Mouse (Mus musculus) forebrain, embryonic 15.5 days (tissue): ENCODE measurements around the gene Pdilt. TPM values are rescaled to one million over a fixed set of nuclear protein-coding genes. Genes with fewer than 3 reads are reported as not detected.

Experiments used
- ATAC-seq: fragments of 200-750 bp; cut with Nextera tagmentation; replicated peaks from 2 replicates; pipeline ENCODE4 v1.8.0; 2017; ENCODE audit warnings: mild to moderate bottlenecking, moderate TSS enrichment, moderate library complexity
- H3K27ac ChIP-seq: fragments of 300-500 bp; sonication (generic); replicated peaks from 2 replicates; pipeline ENCODE4 v1.5.1; 2015; ENCODE audit warnings: mild to moderate bottlenecking, inconsistent platforms
- H3K27me3 ChIP-seq: fragments of 300-500 bp; sonication (generic); 2 replicates; pipeline ENCODE4 v1.6.1; 2015; ENCODE audit warnings: inconsistent platforms
- H3K36me3 ChIP-seq: fragments of 300-500 bp; sonication (generic); 2 replicates; pipeline ENCODE4 v1.6.1; 2015; ENCODE audit warnings: mild to moderate bottlenecking, inconsistent platforms
- H3K4me1 ChIP-seq: fragments of 300-500 bp; sonication (generic); 2 replicates; pipeline ENCODE4 v1.6.1; 2015; ENCODE audit warnings: inconsistent platforms
- H3K4me2 ChIP-seq: fragments of 300-500 bp; sonication (generic); replicated peaks from 2 replicates; pipeline ENCODE4 v1.6.1; 2015; ENCODE audit warnings: mild to moderate bottlenecking, inconsistent platforms
- H3K4me3 ChIP-seq: fragments of 300-500 bp; sonication (generic); 2 replicates; pipeline ENCODE4 v1.5.1; 2015; ENCODE audit warnings: mild to moderate bottlenecking, inconsistent platforms
- H3K9ac ChIP-seq: fragments of 300-500 bp; sonication (generic); replicated peaks from 2 replicates; pipeline ENCODE4 v1.6.1; 2015; ENCODE audit warnings: mild to moderate bottlenecking, inconsistent platforms
- H3K9me3 ChIP-seq: fragments of 300-500 bp; sonication (generic); 2 replicates; pipeline ENCODE4 v1.6.1; 2016; ENCODE audit warnings: inconsistent platforms
- WGBS: fragments of 180-500 bp; shearing (Covaris S2); methylation state at CpG from one replicate; pipeline ENCODE4 v1.1.7; 2015; ENCODE audit warnings: mixed read lengths; 5-methylcytosine and 5-hydroxymethylcytosine counted together
- polyA plus RNA-seq: library from polyadenylated mRNA; unstranded; fragments of >200 nt; fragmentation: Nextera tagmentation; extraction: Ambion mirVana; gene quantifications from 2 replicates; pipeline ENCODE4 v1.2.1, GENCODE M21; 2015

Pdilt gene
- polyA plus RNA-seq, 1 experiment from 2014 or later: not detected

DNA sequence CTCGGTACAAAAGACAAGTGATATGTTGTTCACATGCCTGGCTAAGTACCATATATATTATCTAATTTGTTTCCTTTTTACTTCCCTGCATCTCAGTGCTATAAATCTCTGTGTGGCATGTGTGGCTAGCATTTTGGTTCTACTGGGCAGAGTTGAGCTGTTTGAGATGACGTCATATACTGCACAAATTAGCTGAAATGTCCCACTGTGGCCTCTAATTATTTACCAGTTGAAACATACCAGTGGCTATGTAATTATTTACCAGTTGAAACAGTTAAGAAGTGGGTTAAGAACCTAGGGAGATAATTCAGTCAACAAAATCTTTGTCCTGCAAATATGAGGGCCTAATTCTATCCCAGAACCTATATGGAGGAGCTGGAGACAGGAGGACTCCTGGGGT lies 4.3 kb upstream of the Pdilt start:
- WGBS: 46% methylated on average over 2 of the region's 2 CpGs
- Histone ChIP-seq H3K4me1 (peaks cover 12% of the 10 kb centered on the region; the same call in 1 of the 2 replicates), H3K4me2 (no peak overlapping the region), H3K27ac (no peak overlapping the region), H3K9me3 (no peaks in the 10 kb centered on the region), H3K27me3 (no peaks in the 10 kb centered on the region), H3K4me3 (no peak overlapping the region), H3K9ac (no peak overlapping the region), H3K36me3 (no peaks in the 10 kb centered on the region)
- no peak for ATAC-seq

GRCm38 (mm10) chr7:119527135-119527534 lies 3.8 kb upstream of the Pdilt start:
- ATAC-seq: no peak
- H3K27ac ChIP-seq: no peak overlapping the region
- H3K9me3 ChIP-seq: no peaks in the 10 kb centered on the region
- H3K27me3 ChIP-seq: no peaks in the 10 kb centered on the region
- H3K4me2 ChIP-seq: no peak overlapping the region
- peaks cover 12% of the 10 kb centered on the region; the same call in 1 of the 2 replicates for H3K4me1 ChIP-seq
- H3K9ac ChIP-seq: no peak overlapping the region
- H3K4me3 ChIP-seq: no peak overlapping the region
- 90% methylated on average over 1 of the region's 1 CpGs for WGBS
- no peaks in the 10 kb centered on the region for H3K36me3 ChIP-seq

- H3K36me3 ChIP-seq: no peaks in the 10 kb centered on the region
- H3K4me3 ChIP-seq: no peak overlapping the region
- no peak for ATAC-seq
- H3K4me1 ChIP-seq: peaks cover 12% of the 10 kb centered on the region; the same call in 1 of the 2 replicates
- no peak overlapping the region for H3K27ac ChIP-seq
- H3K9me3 ChIP-seq: no peaks in the 10 kb centered on the region
- no peak overlapping the region for H3K9ac ChIP-seq
- H3K4me2 ChIP-seq: no peak overlapping the region
- H3K27me3 ChIP-seq: no peaks in the 10 kb centered on the region
- WGBS: 13% methylated on average over 13 of the region's 13 CpGs
Measured at GRCm38 (mm10) chr7:119526486-119526885, 3.2 kb upstream of the Pdilt start.

DNA sequence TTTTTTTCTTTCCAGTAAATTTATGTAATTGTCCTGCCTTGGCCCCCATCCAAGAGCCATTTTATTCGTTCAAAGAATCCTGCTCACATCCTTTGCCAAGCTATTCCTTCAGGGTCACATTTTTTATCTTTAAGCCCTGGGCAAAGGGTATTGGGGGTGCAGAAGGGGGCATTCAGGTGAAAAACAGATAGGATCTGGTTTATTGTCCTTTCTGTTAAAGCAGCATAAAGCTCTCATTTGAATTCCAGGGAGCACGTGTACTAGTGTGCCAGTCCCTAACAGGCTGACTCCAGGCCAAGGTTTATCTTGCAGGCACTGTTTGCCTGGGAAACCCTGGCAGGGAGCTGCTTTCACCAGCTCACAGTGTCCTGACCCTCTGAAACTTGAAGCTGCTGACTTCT lies 2.6 kb upstream of the Pdilt start:
- Histone ChIP-seq H3K4me1 (peaks cover 12% of the 10 kb centered on the region; the same call in 1 of the 2 replicates), H3K9me3 (no peaks in the 10 kb centered on the region), H3K27ac (no peak overlapping the region), H3K4me3 (no peak overlapping the region), H3K9ac (no peak overlapping the region), H3K4me2 (no peak overlapping the region), H3K27me3 (no peaks in the 10 kb centered on the region), H3K36me3 (no peaks in the 10 kb centered on the region)
- peak; percentile 63; the same call in 1 of the 2 replicates for ATAC-seq
- WGBS: 5% methylated on average over 2 of the region's 2 CpGs

DNA sequence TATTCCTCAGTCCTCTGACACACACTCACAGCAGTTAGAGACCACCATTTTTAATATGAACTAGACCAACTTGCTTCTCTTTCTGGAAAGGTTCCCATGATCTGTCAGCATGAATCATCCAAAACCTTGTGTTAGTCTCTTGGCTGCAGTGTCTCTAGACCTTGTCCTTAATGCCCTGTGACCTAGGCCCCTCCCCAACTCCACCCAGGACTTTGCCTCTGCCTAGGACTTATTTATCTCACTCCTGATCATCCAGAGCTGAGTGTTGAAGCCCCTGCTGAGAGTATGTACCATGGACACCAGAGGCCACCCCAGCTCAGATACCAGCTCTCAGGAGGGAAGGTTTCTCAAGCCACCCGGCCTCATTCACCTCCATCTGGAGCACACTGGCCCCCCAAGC lies 904 bp downstream of the Pdilt start:
- no peaks in the 10 kb centered on the region for H3K9me3 ChIP-seq
- no peak overlapping the region for H3K4me2 ChIP-seq
- no peak for ATAC-seq
- no peak overlapping the region for H3K9ac ChIP-seq
- WGBS: 75% methylated on average over 1 of the region's 1 CpGs
- no peaks in the 10 kb centered on the region for H3K36me3 ChIP-seq
- no peaks in the 10 kb centered on the region for H3K27me3 ChIP-seq
- no peak overlapping the region for H3K4me3 ChIP-seq
- no peak overlapping the region for H3K27ac ChIP-seq
- peaks cover 12% of the 10 kb centered on the region; the same call in 1 of the 2 replicates for H3K4me1 ChIP-seq

- Histone ChIP-seq H3K4me1 (peaks cover 12% of the 10 kb centered on the region; the same call in 1 of the 2 replicates), H3K4me3 (no peak overlapping the region), H3K27ac (no peak overlapping the region), H3K36me3 (no peaks in the 10 kb centered on the region), H3K9me3 (no peaks in the 10 kb centered on the region), H3K27me3 (no peaks in the 10 kb centered on the region), H3K4me2 (no peak overlapping the region), H3K9ac (no peak overlapping the region)
- WGBS: 82% methylated on average over 3 of the region's 3 CpGs
- ATAC-seq: no peak
Measured at GRCm38 (mm10) chr7:119521816-119522215, 1.5 kb downstream of the Pdilt start.

DNA sequence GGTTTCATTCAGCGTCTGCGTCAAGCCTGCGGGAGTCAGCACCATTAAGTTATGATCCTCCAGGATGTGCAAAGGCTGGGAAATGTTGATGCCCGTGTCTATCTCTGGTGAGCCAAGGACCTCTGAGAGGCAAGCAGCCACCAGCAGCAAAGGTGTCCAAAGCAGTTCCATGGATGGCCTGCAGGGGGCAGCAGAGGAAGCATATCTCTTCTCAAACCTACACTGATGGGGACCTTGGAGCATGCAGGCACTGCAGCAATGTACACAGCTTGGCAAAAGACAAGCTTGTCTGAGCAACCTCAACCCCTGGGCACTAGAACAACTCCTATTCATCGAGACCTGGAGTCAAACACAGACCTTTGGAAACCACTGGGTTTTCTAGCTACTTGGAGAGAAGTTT lies 3.6 kb downstream of the Pdilt start:
- Histone ChIP-seq H3K9ac (no peak overlapping the region), H3K4me3 (no peak overlapping the region), H3K27ac (no peak overlapping the region), H3K36me3 (no peaks in the 10 kb centered on the region), H3K27me3 (no peaks in the 10 kb centered on the region), H3K9me3 (no peaks in the 10 kb centered on the region), H3K4me2 (no peak overlapping the region), H3K4me1 (no peaks in the 10 kb centered on the region)
- 52% methylated on average over 5 of the region's 5 CpGs for WGBS
- ATAC-seq: no peak

DNA sequence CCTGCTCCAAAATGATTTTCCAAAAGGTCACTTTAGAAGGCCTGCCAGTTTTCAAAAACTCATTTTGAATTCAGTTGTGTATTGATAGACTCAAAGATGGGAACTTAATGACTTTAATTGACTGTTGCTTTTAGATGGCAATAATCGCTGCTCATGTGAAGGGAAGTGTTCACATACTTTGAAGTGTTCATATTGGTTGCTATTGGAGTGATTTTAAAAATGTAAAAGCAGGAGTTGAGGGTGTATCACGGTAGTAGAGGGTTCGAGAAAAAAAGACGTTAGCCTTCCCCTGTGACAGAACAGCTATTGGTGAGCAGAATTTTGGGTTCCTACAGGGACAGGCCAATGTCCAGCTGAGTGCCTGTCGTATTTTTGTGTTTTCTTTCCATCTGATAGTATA lies 4.1 kb downstream of the Pdilt start, which contains the start of gene Acsm5:
Acsm5 (plus strand) TSS at position 301 of the 400 bp plus-strand sequence.
- no peaks in the 10 kb centered on the region for H3K4me1 ChIP-seq
- no peaks in the 10 kb centered on the region for H3K9me3 ChIP-seq
- no peaks in the 10 kb centered on the region for H3K27me3 ChIP-seq
- 76% methylated on average over 5 of the region's 5 CpGs for WGBS
- no peak within 1 kb of the TSS for H3K9ac ChIP-seq
- H3K4me3 ChIP-seq: no peak within 1 kb of the TSS
- no peaks in the 10 kb centered on the region for H3K36me3 ChIP-seq
- H3K27ac ChIP-seq: no peak within 1 kb of the TSS
- no peak for ATAC-seq
- H3K4me2 ChIP-seq: no peak within 1 kb of the TSS

- 81% methylated on average over 7 of the region's 7 CpGs for WGBS
- no peak overlapping the region for H3K27ac ChIP-seq
- H3K36me3 ChIP-seq: no peaks in the 10 kb centered on the region
Measured at GRCm38 (mm10) chr7:119516272-119516558, 7.1 kb downstream of the Pdilt start.

GRCm38 (mm10) chr7:119515492-119516271 lies 7.6 kb downstream of the Pdilt start:
- Histone ChIP-seq H3K4me3 (no peak overlapping the region), H3K27me3 (no peaks in the 10 kb centered on the region), H3K36me3 (no peaks in the 10 kb centered on the region), H3K4me2 (no peak overlapping the region), H3K9ac (no peak overlapping the region), H3K27ac (no peak overlapping the region), H3K4me1 (no peaks in the 10 kb centered on the region), H3K9me3 (no peaks in the 10 kb centered on the region)
- 73% methylated on average over 10 of the region's 10 CpGs for WGBS
- ATAC-seq: peak; percentile 55; the same call in 1 of the 2 replicates

More at GRCm38 (mm10) chr7:119516272-119516558, 7.1 kb downstream of the Pdilt start:
- H3K9me3 ChIP-seq: no peaks in the 10 kb centered on the region
- H3K4me1 ChIP-seq: no peaks in the 10 kb centered on the region
- no peaks in the 10 kb centered on the region for H3K27me3 ChIP-seq
- H3K4me3 ChIP-seq: no peak overlapping the region
- H3K4me2 ChIP-seq: no peak overlapping the region
- no peak overlapping the region for H3K9ac ChIP-seq
- no peak for ATAC-seq

GRCm38 (mm10) chr7:119513056-119513455 lies 10.2 kb downstream of the Pdilt start:
- Histone ChIP-seq H3K27me3 (no peaks in the 10 kb centered on the region), H3K4me2 (no peak overlapping the region), H3K36me3 (no peaks in the 10 kb centered on the region), H3K9me3 (no peaks in the 10 kb centered on the region), H3K4me3 (no peak overlapping the region), H3K27ac (no peak overlapping the region), H3K4me1 (no peaks in the 10 kb centered on the region), H3K9ac (no peak overlapping the region)
- WGBS: 23% methylated on average over 7 of the region's 7 CpGs
- 0 out of 2 replicates have a peak, but pooled peaks have one; percentile 48 for ATAC-seq

GRCm38 (mm10) chr7:119511143-119511542 lies 12.1 kb downstream of the Pdilt start:
- Histone ChIP-seq H3K4me2 (no peak overlapping the region), H3K9me3 (no peaks in the 10 kb centered on the region), H3K4me3 (no peak overlapping the region), H3K27me3 (no peaks in the 10 kb centered on the region), H3K27ac (no peak overlapping the region), H3K36me3 (no peaks in the 10 kb centered on the region), H3K9ac (no peak overlapping the region), H3K4me1 (no peaks in the 10 kb centered on the region)
- WGBS: 95% methylated on average over 4 of the region's 4 CpGs
- no peak for ATAC-seq
